Mouse (Mus musculus) G1E (cell line): ENCODE measurements around the gene App. TPM values are rescaled to one million over a fixed set of nuclear protein-coding genes. Genes with fewer than 3 reads are reported as not detected.

ENCODE experiments used
- ATAC-seq: 2 replicates; pipeline ENCODE4 v1.8.0; 2016; ENCODE audit warnings: mild to moderate bottlenecking; ENCODE audit not compliant: insufficient number of reproducible peaks, poor library complexity, low FRiP score, severe bottlenecking; ENCODE audit errors: extremely low read depth
- DNase-seq: peaks from one replicate; pipeline ENCODE4 v3.0.0; 2012; ENCODE audit warnings: low spot score
- H3K27me3 ChIP-seq: 2 replicates; pipeline ENCODE4 v1.6.1; 2012; ENCODE audit warnings: mild to moderate bottlenecking, low read length, inconsistent platforms; ENCODE audit not compliant: insufficient read depth
- H3K36me3 ChIP-seq: replicated peaks from 2 replicates; pipeline ENCODE3; 2012; ENCODE audit warnings: mild to moderate bottlenecking, inconsistent platforms
- H3K4me1 ChIP-seq: 2 replicates; pipeline ENCODE4 v1.6.1; 2012; ENCODE audit warnings: low read depth, low read length, inconsistent platforms, mixed read lengths; ENCODE audit not compliant: insufficient read depth
- H3K4me3 ChIP-seq: 2 replicates; pipeline ENCODE4 v1.5.1; 2012; ENCODE audit warnings: low read depth, mild to moderate bottlenecking, inconsistent platforms, low read length, moderate library complexity, mixed read lengths
- H3K9me3 ChIP-seq: replicated peaks from 2 replicates; pipeline ENCODE4 v1.6.1; 2012; ENCODE audit warnings: inconsistent platforms
- CTCF ChIP-seq: IDR thresholded peaks from 2 replicates; pipeline ENCODE4 v1.5.1; 2012; ENCODE audit warnings: low read depth, low read length, inconsistent platforms, mixed read lengths
- GATA1 ChIP-seq: IDR thresholded peaks from 2 replicates; pipeline ENCODE4 v1.6.1; 2012; ENCODE audit warnings: borderline replicate concordance, low read length, inconsistent platforms, mixed read lengths
- GATA2 ChIP-seq: IDR thresholded peaks from 2 replicates; pipeline ENCODE4 v1.6.1; 2012; ENCODE audit warnings: low read depth, low read length, inconsistent platforms, borderline replicate concordance
- POLR2AphosphoS5 ChIP-seq: IDR thresholded peaks from 2 replicates; pipeline ENCODE4 v1.6.1; 2012; ENCODE audit warnings: low read depth, low read length, inconsistent platforms; ENCODE audit not compliant: insufficient replicate concordance
- TAL1 ChIP-seq: conservative IDR thresholded peaks from 2 replicates; pipeline ENCODE4 v1.6.1; 2012; ENCODE audit warnings: low read depth, low read length, inconsistent platforms, mixed read lengths
- polyA plus RNA-seq: library from polyadenylated mRNA; stranded (reverse); fragments of >175 nt; gene quantifications from 2 replicates; pipeline ENCODE4 v1.2.3, GENCODE M21; 2012
- total RNA-seq, 2 experiments: library from RNA; stranded (forward) in 1 of 2; stranded (reverse) in 1 of 2; fragments of 200-1000 nt in 1 of 2; fragments of >200 nt in 1 of 2; fragmentation: Nextera tagmentation in 1 of 2; gene quantifications; 2 replicates each; pipeline ENCODE4 v1.2.3; 2014 to 2017

Gene App
- total and polyA plus RNA-seq, 3 experiments, result 0.27 TPM; not detected in 2

DNA sequence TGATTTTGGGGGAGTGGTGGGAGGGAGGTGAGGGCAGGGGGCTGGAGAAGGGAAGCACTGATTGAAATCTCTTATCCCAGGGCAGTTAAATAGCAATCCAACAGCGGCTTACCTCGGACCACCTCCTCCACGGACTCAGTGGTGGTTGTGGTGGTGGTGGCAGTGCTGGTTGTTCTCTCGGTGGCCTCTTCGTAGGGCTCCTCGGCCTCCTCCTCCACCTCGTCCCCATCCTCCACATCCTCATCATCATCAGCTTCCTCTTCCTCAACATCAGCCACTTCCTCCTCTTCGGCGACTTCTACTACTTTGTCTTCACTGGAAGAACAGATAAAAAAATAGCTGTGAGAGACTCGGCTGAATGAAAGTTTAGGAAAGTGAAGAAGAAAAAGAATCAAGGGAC, 117.4 kb downstream of the App start:
- no peak for TF ChIP-seq CTCF
- no peak for TF ChIP-seq GATA1
- no peak for TF ChIP-seq POLR2AphosphoS5
- no peak for TF ChIP-seq GATA2
- TF ChIP-seq TAL1, result no peak
- H3K4me3 ChIP-seq, result no peak overlapping the region
- no peak for ATAC-seq
- no peak for DNase-seq
- H3K36me3 ChIP-seq, result no peaks in the 10 kb centered on the region
- H3K4me1 ChIP-seq, result no peaks in the 10 kb centered on the region
- H3K9me3 ChIP-seq, result peaks cover 35% of the 10 kb centered on the region
- no peaks in the 10 kb centered on the region for H3K27me3 ChIP-seq

DNA sequence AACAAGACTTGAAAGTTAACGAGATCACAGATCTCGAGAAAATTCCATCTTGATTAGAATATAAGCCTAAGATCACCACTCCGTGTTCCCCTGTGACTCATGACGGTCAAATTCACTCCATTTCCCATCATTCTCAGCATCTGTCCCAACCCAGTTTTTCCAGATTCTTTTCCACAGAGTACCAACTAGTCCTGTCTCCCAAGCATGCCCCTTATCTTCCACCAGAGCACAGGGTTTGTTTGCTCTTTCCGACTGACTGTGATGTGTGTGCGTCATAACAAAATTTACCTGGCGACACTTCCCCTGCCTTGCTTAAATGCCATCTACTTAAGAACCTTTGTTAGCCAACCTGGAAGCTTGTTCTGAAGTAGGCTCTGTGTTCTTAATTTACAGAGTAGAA, 119.6 kb downstream of the App start:
- no peak overlapping the region for H3K4me3 ChIP-seq
- ATAC-seq (no peak), DNase-seq (no peak)
- no peaks in the 10 kb centered on the region for H3K27me3 ChIP-seq
- no peak for TF ChIP-seq TAL1
- TF ChIP-seq GATA1, result no peak
- TF ChIP-seq POLR2AphosphoS5, result no peak
- TF ChIP-seq GATA2, result no peak
- TF ChIP-seq CTCF, result no peak
- no peaks in the 10 kb centered on the region for H3K4me1 ChIP-seq
- H3K36me3 ChIP-seq, result no peaks in the 10 kb centered on the region
- H3K9me3 ChIP-seq, result peaks cover 48% of the 10 kb centered on the region

DNA sequence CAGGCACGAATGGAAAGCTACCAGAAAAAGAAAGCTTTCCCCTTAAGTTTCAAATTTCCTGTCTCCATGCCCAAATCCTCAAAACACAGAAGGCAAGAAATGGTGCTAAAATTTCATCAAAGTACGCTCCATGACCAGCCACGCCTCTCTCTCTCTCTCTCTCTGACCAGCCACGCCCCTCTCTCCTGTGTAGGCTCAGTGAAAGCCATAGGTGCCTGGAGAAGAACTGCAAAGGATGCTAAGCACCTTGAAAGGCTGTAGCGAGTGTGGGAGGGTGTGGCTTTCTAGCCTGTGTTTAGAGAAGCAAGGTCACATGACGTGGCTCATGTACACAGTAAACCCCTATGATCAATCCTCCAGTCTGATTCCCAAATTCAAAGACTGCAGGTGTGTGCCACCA, 126.3 kb downstream of the App start:
- Histone ChIP-seq H3K36me3 (no peaks in the 10 kb centered on the region), H3K9me3 (peaks cover 45% of the 10 kb centered on the region), H3K27me3 (no peaks in the 10 kb centered on the region), H3K4me3 (no peak overlapping the region), H3K4me1 (no peaks in the 10 kb centered on the region)
- no peak for ATAC-seq
- DNase-seq, result no peak
- TF ChIP-seq GATA2, result no peak
- no peak for TF ChIP-seq CTCF
- TF ChIP-seq GATA1, result no peak
- no peak for TF ChIP-seq POLR2AphosphoS5
- no peak for TF ChIP-seq TAL1

- TF ChIP-seq GATA1 (no peak), GATA2 (no peak), CTCF (no peak), POLR2AphosphoS5 (no peak), TAL1 (no peak)
- H3K36me3 ChIP-seq, result no peaks in the 10 kb centered on the region
- no peaks in the 10 kb centered on the region for H3K4me1 ChIP-seq
- H3K4me3 ChIP-seq, result no peak overlapping the region
- no peaks in the 10 kb centered on the region for H3K27me3 ChIP-seq
- ATAC-seq, result no peak
- DNase-seq, result no peak
- H3K9me3 ChIP-seq, result peaks cover 40% of the 10 kb centered on the region
Measured at GRCm38 (mm10) chr16:85041153-85041959, 132.2 kb downstream of the App start.

DNA sequence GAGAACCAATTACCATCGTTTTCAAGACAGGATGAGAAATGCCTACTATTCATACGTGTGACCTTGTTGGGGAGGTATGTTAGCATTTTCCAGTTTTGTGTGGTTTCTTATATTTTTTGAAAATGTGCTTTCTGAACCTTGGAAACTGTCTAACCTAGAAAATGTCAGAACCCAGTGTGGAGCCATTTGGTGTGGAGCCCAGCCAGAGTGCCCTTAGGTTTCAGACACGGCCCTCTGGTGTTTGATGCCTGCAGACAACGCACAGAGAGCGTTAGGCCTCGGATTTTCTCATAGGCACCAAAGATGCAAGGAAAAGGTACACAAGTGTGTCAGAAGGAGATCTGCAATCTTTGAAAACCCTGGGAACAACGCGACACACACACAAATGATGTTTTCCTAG, 134.8 kb downstream of the App start:
- TF ChIP-seq TAL1, result no peak
- no peak for TF ChIP-seq GATA2
- no peak for TF ChIP-seq POLR2AphosphoS5
- no peak for TF ChIP-seq GATA1
- TF ChIP-seq CTCF, result no peak
- Histone ChIP-seq H3K27me3 (no peaks in the 10 kb centered on the region), H3K4me1 (no peaks in the 10 kb centered on the region), H3K4me3 (no peak overlapping the region), H3K9me3 (peaks cover 39% of the 10 kb centered on the region), H3K36me3 (no peaks in the 10 kb centered on the region)
- no peak for DNase-seq
- ATAC-seq, result no peak

DNA sequence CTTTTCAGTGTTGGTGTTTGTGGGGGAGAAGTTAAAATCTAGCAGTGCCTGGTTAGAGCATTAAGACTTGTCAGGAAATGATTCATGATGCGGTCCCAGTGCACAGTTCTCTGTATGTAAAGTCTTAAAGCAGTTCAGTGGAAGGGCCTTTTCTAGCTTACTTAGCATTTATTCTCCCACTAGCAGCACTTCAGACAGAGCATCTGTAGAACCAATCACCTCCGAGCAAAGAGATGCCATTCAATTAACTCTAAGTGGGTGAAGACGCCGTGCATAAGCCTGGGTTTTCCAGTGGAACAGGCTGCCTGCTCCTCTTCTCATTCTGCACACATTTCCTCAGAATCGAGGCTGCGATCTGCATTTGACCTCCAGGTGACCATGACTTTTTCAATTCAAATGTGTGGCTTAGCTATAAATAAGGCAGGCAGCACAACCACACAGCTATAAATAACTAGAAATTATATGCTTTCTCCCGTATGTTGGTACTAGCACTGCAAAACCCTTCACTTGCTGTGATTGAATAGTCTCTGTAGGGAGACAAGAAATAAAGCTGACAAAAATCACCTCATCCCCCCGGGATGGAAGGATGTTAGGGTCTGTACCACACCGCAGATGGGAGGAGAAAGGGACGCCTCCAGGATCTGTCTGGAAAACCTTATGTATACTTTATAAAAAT, 135.5 kb downstream of the App start:
- Histone ChIP-seq H3K4me3 (no peak overlapping the region), H3K4me1 (no peaks in the 10 kb centered on the region), H3K27me3 (no peaks in the 10 kb centered on the region), H3K36me3 (no peaks in the 10 kb centered on the region), H3K9me3 (peaks cover 34% of the 10 kb centered on the region)
- ATAC-seq (no peak), DNase-seq (no peak)
- TF ChIP-seq CTCF, result no peak
- no peak for TF ChIP-seq GATA1
- TF ChIP-seq TAL1, result no peak
- TF ChIP-seq POLR2AphosphoS5, result no peak
- TF ChIP-seq GATA2, result no peak
